Mouse (Mus musculus) hematopoietic stem cell, adult 5-6 weeks (primary cell): ENCODE results near the gene Sipa1l1. TPM values are rescaled to one million over a fixed set of nuclear protein-coding genes. Genes with fewer than 3 reads are reported as not detected.
A peak's percentile ranks its signal among the peaks of the same experiment; 100 is the strongest.

Experiments
- ATAC-seq, 2 experiments: fragments of 125-278 bp in 1 of 2; replicated peaks in 1 of 2; 2 replicates each; pipeline ENCODE4 v1.8.0; 2016 to 2017; ENCODE audit warnings: inconsistent platforms in 2 of 2, mild to moderate bottlenecking in 2 of 2, moderate number of reproducible peaks in 2 of 2, low read depth in 1 of 2, moderate TSS enrichment in 1 of 2; ENCODE audit not compliant: low FRiP score in 2 of 2, poor library complexity in 2 of 2, severe bottlenecking in 2 of 2, insufficient read depth in 1 of 2, low TSS enrichment in 1 of 2
- total RNA-seq: library from RNA; stranded (forward); fragments of 172-1452, 232-1000 nt; gene quantifications from 2 replicates; pipeline ENCODE4 v1.2.3, GENCODE M21; 2017

Gene Sipa1l1
- total RNA-seq, 1 experiment from 2014 or later, result 27.9 TPM

- no peak for ATAC-seq
Measured at GRCm38 (mm10) chr12:82196213-82196612, 27.1 kb downstream of the Sipa1l1 start.

- no peak for ATAC-seq
Measured at GRCm38 (mm10) chr12:82196615-82197146, 27.6 kb downstream of the Sipa1l1 start.

GRCm38 (mm10) chr12:82197207-82197606 lies 28.1 kb downstream of the Sipa1l1 start:
- no peak for ATAC-seq

GRCm38 (mm10) chr12:82199286-82199685 lies 30.2 kb downstream of the Sipa1l1 start:
- ATAC-seq, result no peak

GRCm38 (mm10) chr12:82204106-82204505 lies 35.0 kb downstream of the Sipa1l1 start:
- ATAC-seq, result no peak

GRCm38 (mm10) chr12:82206857-82207647 lies 37.9 kb downstream of the Sipa1l1 start:
- ATAC-seq, result no peak

- no peak for ATAC-seq
Measured at GRCm38 (mm10) chr12:82208046-82208445, 38.9 kb downstream of the Sipa1l1 start.

- ATAC-seq, result peak; percentile 46 to 71
Measured at GRCm38 (mm10) chr12:82208611-82209010, 39.5 kb downstream of the Sipa1l1 start.

- no peak for ATAC-seq
Measured at GRCm38 (mm10) chr12:82209753-82210152, 40.6 kb downstream of the Sipa1l1 start.

- ATAC-seq, result no peak
Measured at GRCm38 (mm10) chr12:82213056-82213455, 43.9 kb downstream of the Sipa1l1 start.

- no peak for ATAC-seq
Measured at GRCm38 (mm10) chr12:82214916-82215315, 45.8 kb downstream of the Sipa1l1 start.

GRCm38 (mm10) chr12:82216801-82217553 lies 47.9 kb downstream of the Sipa1l1 start:
- no peak for ATAC-seq

- no peak for ATAC-seq
Measured at GRCm38 (mm10) chr12:82218201-82218600, 49.1 kb downstream of the Sipa1l1 start.

GRCm38 (mm10) chr12:82220367-82221089 lies 51.4 kb downstream of the Sipa1l1 start:
- ATAC-seq, result no peak

GRCm38 (mm10) chr12:82223126-82223815 lies 54.2 kb downstream of the Sipa1l1 start:
- ATAC-seq, result peak in 1 of 2 experiments; percentile 22; a peak in 2 of 4 replicates

- no peak for ATAC-seq
Measured at GRCm38 (mm10) chr12:82224848-82225247, 55.7 kb downstream of the Sipa1l1 start.

- no peak for ATAC-seq
Measured at GRCm38 (mm10) chr12:82225278-82225677, 56.2 kb downstream of the Sipa1l1 start.
